Mouse (Mus musculus): Measurements from ENCODE around the gene Lamc2.

DNA sequence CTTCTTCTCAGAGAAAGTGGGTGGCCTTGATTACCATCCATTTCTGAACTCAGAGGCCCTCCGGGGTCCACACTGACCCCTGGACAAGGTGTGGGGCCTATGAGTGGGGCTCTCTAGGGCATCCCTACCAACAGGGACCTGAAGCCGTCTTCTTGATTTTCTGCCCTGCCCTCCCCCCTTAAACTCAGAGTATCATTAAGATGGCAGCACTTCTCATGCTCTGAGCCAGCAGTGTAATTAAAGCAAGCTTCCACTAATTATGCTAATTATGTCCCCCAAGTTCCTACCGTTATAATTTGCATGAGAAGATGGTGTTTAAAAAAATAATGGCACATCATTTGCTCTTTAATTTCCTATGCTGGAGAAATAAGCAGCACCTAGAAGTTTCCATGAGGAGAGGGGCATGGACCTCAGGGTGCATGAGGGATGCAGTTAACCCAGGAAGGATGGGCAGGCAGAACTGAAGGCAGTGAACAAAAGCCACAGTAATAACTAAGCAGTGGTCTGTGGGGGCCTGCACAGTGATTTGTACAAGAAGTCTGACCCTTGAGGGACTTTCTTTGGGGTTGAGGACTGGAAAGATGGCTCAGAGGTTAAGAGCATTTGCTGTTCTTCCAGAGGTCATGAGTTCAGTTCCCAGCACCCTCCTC, 111.0 kb downstream of the Lamc2 start:
- TF ChIP-seq EP300 (IDR thresholded peaks at IDR 0.05) (no peak), CTCF (IDR thresholded peaks at IDR 0.05) (no peak)
